Mouse (Mus musculus) heart, adult 2 months (tissue): ENCODE measurements around the gene Acer3. TPM values are rescaled to one million over a fixed set of nuclear protein-coding genes. Genes with fewer than 3 reads are reported as not detected.

Experiments
- DNase-seq, 2 experiments: peaks; one replicate each; pipeline ENCODE4 v3.0.0; 2021
- H3K27ac ChIP-seq: fragments of 200-600 bp; 2 replicates; pipeline ENCODE4 v1.8.1; 2022
- H3K27me3 ChIP-seq: fragments of 200-500 bp; 2 replicates; pipeline ENCODE4 v1.6.1; 2012; ENCODE audit warnings: mild to moderate bottlenecking, low read length, inconsistent platforms, mixed read lengths; ENCODE audit not compliant: control insufficient read depth, insufficient read depth
- H3K36me3 ChIP-seq: fragments of 200-500 bp; 2 replicates; pipeline ENCODE4 v1.6.1; 2012; ENCODE audit warnings: low read length, inconsistent platforms; ENCODE audit not compliant: control insufficient read depth, insufficient read depth
- H3K4me1 ChIP-seq: fragments of 200-500 bp; 2 replicates; pipeline ENCODE4 v1.6.1; 2011; ENCODE audit warnings: low read length; ENCODE audit not compliant: control insufficient read depth, insufficient read depth
- H3K4me3 ChIP-seq: fragments of 200-600 bp; 2 replicates; pipeline ENCODE4 v1.8.1; 2022
- H3K79me2 ChIP-seq: fragments of 200-500 bp; replicated peaks from 2 replicates; pipeline ENCODE4 v1.6.1; 2012; ENCODE audit warnings: mild to moderate bottlenecking, inconsistent platforms, low read length, moderate library complexity, mixed read lengths; ENCODE audit not compliant: control insufficient read depth, insufficient read depth
- H3K9ac ChIP-seq: fragments of 200-500 bp; 2 replicates; pipeline ENCODE4 v1.6.1; 2012; ENCODE audit warnings: low read depth, mild to moderate bottlenecking, control low read depth, inconsistent platforms, low read length, mixed read lengths
- CTCF ChIP-seq: fragments of 200-600 bp; IDR thresholded peaks from 2 replicates; pipeline ENCODE4 v1.8.1; 2022; ENCODE audit warnings: antibody characterized with exemption, mild to moderate bottlenecking, moderate library complexity
- EP300 ChIP-seq: fragments of 200-500 bp; IDR thresholded peaks from 2 replicates; pipeline ENCODE4 v1.6.1; 2011; ENCODE audit warnings: low read depth, low read length, control low read depth; ENCODE audit not compliant: insufficient read depth
- POLR2A ChIP-seq: fragments of 200-500 bp; IDR thresholded peaks from 2 replicates; pipeline ENCODE4 v1.6.1; 2011; ENCODE audit warnings: mild to moderate bottlenecking, low read depth, low read length, control low read depth; ENCODE audit not compliant: insufficient read depth
- WGBS: fragments of 180-500 bp; shearing (Covaris S2); methylation state at CpG from one replicate; pipeline ENCODE4 v1.1.7; 2018; 5-methylcytosine and 5-hydroxymethylcytosine counted together
- intact Hi-C: fragments of 180-260 bp; cut with DNase I; formaldehyde crosslinking; loops from one replicate; pipeline ENCODE4 v1.15.1; 2025
- polyA plus RNA-seq: library from polyadenylated mRNA; depleted of rRNA; stranded (reverse); fragments of >200 nt; gene quantifications from 2 replicates; pipeline ENCODE4 v1.2.3, GENCODE M21; 2012
- total RNA-seq, 2 experiments: library from RNA; stranded (reverse); gene quantifications; 2 replicates each; pipeline ENCODE4 v1.2.3; 2021

Gene Acer3
- total and polyA plus RNA-seq, 3 experiments, result 5.5 to 13.2 (median 11.0) TPM

DNA sequence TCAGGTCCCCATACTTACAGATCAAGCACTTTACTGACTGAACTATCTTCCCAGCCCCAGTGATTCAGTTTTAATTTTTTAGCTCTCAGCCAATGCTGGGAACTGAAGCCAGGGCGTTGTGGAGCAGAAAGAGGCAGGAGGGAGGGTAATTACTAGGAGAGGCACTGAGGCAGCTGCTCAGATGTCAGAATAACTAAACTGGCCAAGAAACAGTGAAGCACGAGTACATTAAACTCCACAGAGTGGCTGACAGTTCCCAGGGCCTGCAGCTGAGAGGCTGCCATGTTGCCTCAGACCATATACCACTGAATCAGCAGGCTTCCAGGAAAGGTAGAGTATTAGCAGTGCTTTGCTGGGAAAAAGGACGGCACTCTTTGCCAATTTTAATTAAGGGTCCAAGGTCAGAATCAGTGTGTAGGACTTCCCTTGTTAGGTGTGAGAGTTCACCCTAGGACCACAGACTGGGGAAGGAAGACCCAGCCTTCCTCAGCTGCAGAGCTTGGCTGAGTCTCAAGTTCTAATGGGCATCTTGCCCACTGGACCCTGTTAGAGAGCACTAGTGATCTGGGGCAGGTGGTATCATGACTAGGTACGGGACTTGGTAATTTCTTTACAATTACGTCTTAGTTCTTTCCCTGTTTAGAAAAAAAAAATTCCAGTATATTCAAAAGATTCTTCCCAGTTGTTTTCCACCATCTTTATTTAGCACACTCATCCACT lies 11.8 kb upstream of the Acer3 start:
- H3K36me3 ChIP-seq, result no peaks in the 10 kb centered on the region
- WGBS, result 64% methylated on average over 5 of the region's 5 CpGs
- H3K79me2 ChIP-seq, result no peaks in the 10 kb centered on the region
- no peak for TF ChIP-seq EP300
- no peak for TF ChIP-seq POLR2A
- no peak for TF ChIP-seq CTCF
- no peaks in the 10 kb centered on the region for H3K27me3 ChIP-seq
- no peak overlapping the region for H3K9ac ChIP-seq
- DNase-seq, result no peak
- intact Hi-C loops, result no loop called here
- H3K27ac ChIP-seq, result no peak overlapping the region
- peaks cover 9% of the 10 kb centered on the region for H3K4me1 ChIP-seq
- H3K4me3 ChIP-seq, result no peak overlapping the region

GRCm38 (mm10) chr7:98331932-98332331 lies 10.9 kb upstream of the Acer3 start:
- Histone ChIP-seq H3K27ac (no peak overlapping the region), H3K36me3 (no peaks in the 10 kb centered on the region), H3K9ac (no peak overlapping the region), H3K4me1 (peaks cover 9% of the 10 kb centered on the region), H3K79me2 (no peaks in the 10 kb centered on the region), H3K27me3 (no peaks in the 10 kb centered on the region), H3K4me3 (no peak overlapping the region)
- no peak for DNase-seq
- TF ChIP-seq POLR2A (no peak), CTCF (no peak), EP300 (no peak)
- 40% methylated on average over 3 of the region's 3 CpGs for WGBS
- intact Hi-C loops, result no loop called here

DNA sequence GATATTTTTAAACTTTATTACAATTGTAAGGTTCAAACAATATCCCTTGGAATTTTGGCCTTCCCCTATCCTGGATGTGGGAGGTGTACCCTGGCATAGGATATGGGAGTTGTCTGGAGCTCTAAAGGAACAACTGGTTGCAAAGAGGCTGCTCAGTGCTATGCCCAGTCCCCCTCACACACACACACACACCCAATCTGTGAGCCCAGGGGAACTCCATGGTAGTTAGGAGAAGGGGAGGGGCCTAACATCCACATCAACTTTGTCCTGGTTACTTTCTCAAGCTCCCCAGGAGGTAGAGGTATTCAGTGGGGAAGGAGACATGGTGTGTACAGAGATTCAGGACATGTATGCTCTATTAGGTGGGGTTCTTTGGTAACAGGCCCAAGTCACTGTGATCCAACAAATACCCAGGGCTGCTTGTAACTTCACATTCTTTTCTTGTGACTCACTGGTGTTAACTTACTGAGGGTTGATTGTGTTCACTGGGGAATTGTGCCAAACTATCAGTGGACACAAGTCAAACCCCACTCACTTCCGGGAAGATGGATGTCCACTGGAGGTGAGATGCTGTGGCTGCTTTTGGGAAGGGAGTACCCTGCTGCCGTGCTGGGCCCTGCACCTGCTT lies 9.5 kb upstream of the Acer3 start:
- Histone ChIP-seq H3K27me3 (no peaks in the 10 kb centered on the region), H3K4me1 (peaks cover 9% of the 10 kb centered on the region), H3K9ac (no peak overlapping the region), H3K27ac (no peak overlapping the region), H3K79me2 (no peaks in the 10 kb centered on the region), H3K4me3 (no peak overlapping the region), H3K36me3 (no peaks in the 10 kb centered on the region)
- WGBS, result 41% methylated on average over 2 of the region's 2 CpGs
- TF ChIP-seq POLR2A (no peak), CTCF (no peak), EP300 (no peak)
- DNase-seq, result no peak
- intact Hi-C loops, result no loop called here

DNA sequence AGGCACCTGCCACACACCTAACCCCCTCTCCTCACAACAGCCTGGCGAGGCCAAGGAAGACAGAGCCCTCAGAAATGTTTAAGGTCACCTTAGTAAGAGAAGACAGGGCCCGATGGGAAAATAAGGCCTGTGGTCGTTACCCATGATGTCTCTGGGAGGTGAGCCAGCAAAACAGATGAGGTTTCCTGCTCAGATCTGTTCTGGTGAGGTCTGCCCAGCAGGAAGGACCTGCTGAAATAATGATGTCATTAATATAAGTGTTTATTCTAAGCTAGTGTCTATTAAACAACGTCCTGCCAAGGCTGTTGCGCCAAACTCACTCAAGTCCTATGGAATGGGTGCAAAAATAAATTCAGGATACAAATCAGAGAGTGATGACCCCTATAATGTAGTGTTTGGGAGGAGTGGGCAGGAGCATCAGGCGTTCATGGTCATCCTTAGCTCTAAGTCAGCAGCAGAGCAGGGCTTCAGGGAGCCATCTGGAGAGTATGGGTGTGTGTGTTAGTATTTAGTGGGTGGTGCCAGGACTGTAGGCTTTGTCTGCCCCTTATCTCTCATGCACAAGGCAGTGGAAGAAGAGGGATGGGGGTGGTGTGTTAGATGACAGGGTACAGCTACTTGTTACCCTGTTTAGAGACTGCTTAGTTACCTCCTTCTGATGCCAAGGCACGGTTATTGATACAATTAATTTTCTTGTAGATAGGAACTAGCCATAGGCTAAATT lies 8.8 kb upstream of the Acer3 start:
- 52% methylated on average over 7 of the region's 7 CpGs for WGBS
- intact Hi-C loops, result no loop called here

GRCm38 (mm10) chr7:98328311-98328710 lies 7.3 kb upstream of the Acer3 start:
- TF ChIP-seq CTCF (no peak), EP300 (no peak), POLR2A (no peak)
- Histone ChIP-seq H3K9ac (no peak overlapping the region), H3K4me3 (no peak overlapping the region), H3K27ac (no peak overlapping the region), H3K79me2 (no peaks in the 10 kb centered on the region), H3K4me1 (peaks cover 7% of the 10 kb centered on the region), H3K27me3 (no peaks in the 10 kb centered on the region), H3K36me3 (no peaks in the 10 kb centered on the region)
- intact Hi-C loops, result no loop called here
- 32% methylated on average over 2 of the region's 2 CpGs for WGBS
- no peak for DNase-seq

More for the DNA sequence above, 8.8 kb upstream of the Acer3 start:
- H3K36me3 ChIP-seq, result no peaks in the 10 kb centered on the region
- H3K4me1 ChIP-seq, result peaks cover 9% of the 10 kb centered on the region
- TF ChIP-seq CTCF (no peak), EP300 (no peak), POLR2A (no peak)
- H3K27me3 ChIP-seq, result no peaks in the 10 kb centered on the region
- no peaks in the 10 kb centered on the region for H3K79me2 ChIP-seq
- DNase-seq, result no peak
- no peak overlapping the region for H3K4me3 ChIP-seq
- H3K27ac ChIP-seq, result no peak overlapping the region
- H3K9ac ChIP-seq, result no peak overlapping the region

DNA sequence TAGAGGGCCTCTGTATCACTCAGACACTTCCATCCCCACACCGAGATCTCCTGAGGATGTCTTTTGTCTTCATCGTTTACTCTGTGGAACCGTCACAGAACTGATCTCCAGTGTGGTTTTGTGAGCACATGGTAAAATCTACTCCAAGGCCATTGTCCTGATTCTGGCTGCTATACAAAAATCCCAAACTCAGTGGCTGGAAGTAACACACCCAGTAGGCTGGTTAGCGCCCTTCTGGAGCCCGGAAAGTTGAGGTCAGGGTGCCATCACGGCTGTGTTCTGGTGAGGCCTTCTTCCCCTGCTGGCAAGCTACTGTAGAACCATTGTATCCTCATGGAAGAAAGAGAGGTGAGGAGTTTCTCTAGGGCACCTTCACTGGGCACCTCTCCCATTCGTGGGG lies 5.0 kb upstream of the Acer3 start:
- no peak overlapping the region for H3K9ac ChIP-seq
- 74% methylated on average over 7 of the region's 7 CpGs for WGBS

More for the DNA sequence above, 5.0 kb upstream of the Acer3 start:
- H3K36me3 ChIP-seq, result no peaks in the 10 kb centered on the region
- peaks cover 5% of the 10 kb centered on the region for H3K4me1 ChIP-seq
- DNase-seq, result no peak
- TF ChIP-seq CTCF (no peak), POLR2A (no peak), EP300 (no peak)
- no peaks in the 10 kb centered on the region for H3K27me3 ChIP-seq
- intact Hi-C loops, result no loop called here
- H3K27ac ChIP-seq, result no peak overlapping the region
- no peaks in the 10 kb centered on the region for H3K79me2 ChIP-seq
- H3K4me3 ChIP-seq, result no peak overlapping the region
